Mouse (Mus musculus) gastrocnemius, postnatal 25 days (tissue): ENCODE measurements around the gene Exoc2. TPM values are rescaled to one million over a fixed set of nuclear protein-coding genes. Genes with fewer than 3 reads are reported as not detected.
A peak's percentile ranks its signal among the peaks of the same experiment; 100 is the strongest.

Experiments
- DNase-seq: peaks from one replicate; pipeline ENCODE4 v3.0.0; 2022
- total RNA-seq, 2 experiments: library from RNA; stranded (reverse); gene quantifications; 1 replicate in 1 of 2; 2 replicates in 1 of 2; pipeline ENCODE4 v1.2.3; 2021

Gene Exoc2
- total RNA-seq, 2 experiments from 2014 or later, result 11.7 to 12.2 TPM

- DNase-seq, result no peak
Measured at GRCm38 (mm10) chr13:30819891-30820290, 154.0 kb downstream of the Exoc2 start.

DNA sequence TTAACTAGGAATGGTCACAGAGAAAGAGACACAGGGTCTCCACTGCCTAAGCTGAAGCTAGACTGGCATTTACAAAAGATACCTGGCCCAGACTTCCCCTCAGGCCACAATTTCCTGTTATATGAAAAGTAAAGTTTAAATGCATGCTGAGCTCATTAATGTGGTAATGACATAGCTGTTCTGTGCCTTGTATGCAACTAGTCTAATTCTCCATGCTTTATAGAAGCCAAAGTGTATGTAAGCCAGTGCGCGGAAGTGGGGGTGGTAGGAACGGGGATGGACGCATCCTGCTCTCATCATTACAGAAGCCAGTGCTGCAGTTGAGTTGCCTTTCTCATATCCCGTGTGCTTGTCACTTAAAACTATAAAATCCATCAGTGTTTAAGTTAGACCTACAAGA is 156.5 kb downstream of the Exoc2 start:
- no peak for DNase-seq

DNA sequence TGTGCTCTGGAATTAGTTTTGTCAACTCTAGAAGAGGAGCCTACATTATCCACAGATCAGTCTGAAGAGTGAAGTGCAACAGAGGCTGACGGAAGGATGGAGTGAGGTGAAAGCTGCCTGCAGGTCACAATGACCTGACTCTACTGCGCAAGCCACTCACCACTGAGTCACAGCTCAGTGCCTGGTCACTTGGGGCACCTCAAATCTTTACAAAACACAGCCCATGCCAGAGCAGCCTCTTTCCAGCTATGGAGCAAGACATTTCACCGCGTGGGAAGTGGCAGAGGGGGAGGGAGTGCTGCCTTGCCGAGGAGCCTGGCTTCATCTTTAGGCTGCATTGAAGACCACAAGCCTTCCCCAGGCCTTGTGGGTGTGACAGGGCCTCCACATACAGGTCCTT is 159.6 kb downstream of the Exoc2 start:
- no peak for DNase-seq

- no peak for DNase-seq
Measured at GRCm38 (mm10) chr13:30813464-30813863, 160.4 kb downstream of the Exoc2 start.

DNA sequence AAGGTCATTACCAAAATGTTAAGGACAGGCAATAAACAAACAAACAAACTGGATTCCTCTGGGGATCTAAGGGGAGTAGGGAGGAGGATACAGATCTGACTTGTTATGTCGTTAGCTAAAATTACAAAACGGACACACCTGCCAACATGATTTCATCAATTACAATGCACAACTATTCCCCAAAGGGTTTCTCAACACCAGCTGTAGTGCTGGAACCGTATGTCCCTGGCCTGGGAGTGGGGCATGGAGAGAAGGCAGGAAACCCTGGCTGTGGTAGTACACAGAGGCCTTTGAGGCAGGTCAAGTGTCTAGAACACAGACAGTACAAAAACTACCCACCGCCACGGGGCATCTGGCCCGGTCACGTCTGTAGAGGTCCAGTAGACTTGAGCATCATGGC is 164.7 kb downstream of the Exoc2 start:
- peak; percentile 63 for DNase-seq

- DNase-seq, result no peak
Measured at GRCm38 (mm10) chr13:30802336-30802955, 171.4 kb downstream of the Exoc2 start.

DNA sequence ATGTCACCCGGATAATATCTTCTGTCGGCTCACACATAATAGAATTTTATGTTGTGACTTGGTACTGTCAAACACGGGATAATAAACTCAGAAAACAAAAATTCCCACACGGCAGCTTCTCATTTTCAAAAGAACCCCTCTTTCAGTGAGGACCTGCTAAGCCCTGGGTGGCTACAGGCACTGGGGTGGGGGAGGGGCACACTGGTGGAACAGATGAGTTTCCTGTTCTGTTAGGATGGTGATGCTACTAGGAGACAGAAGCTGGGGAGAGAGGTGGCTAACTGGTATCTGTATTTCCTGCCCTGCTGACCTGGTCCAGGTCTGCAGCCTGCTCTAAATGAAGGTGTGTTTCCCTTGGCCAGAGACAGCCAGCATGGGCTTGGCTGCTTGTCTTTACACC is 172.0 kb downstream of the Exoc2 start:
- DNase-seq, result no peak

- no peak for DNase-seq
Measured at GRCm38 (mm10) chr13:30795960-30796359, 177.9 kb downstream of the Exoc2 start.

DNA sequence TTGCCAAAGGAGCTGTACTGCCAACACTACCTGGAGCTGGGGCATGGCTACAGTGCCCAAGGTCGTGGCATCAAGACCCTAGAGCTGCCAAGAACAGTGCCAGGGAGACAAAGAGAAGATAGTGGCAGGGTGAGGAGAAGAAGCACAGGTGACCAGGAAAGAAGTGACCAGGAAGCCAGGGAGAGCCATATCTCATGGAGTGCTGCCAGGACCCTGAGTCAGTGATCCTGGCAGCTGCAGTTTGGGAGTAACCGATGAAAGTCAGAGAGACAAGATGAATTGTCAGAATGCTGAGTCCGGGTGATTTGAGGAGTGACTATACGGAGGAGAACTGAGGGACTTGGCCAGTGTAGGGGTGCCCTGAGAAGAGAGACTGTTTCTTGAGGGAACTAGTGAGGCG is 180.3 kb downstream of the Exoc2 start:
- no peak for DNase-seq

- no peak for DNase-seq
Measured at GRCm38 (mm10) chr13:30793196-30793595, 180.7 kb downstream of the Exoc2 start.

GRCm38 (mm10) chr13:30792741-30793140 is 181.2 kb downstream of the Exoc2 start:
- no peak for DNase-seq

DNA sequence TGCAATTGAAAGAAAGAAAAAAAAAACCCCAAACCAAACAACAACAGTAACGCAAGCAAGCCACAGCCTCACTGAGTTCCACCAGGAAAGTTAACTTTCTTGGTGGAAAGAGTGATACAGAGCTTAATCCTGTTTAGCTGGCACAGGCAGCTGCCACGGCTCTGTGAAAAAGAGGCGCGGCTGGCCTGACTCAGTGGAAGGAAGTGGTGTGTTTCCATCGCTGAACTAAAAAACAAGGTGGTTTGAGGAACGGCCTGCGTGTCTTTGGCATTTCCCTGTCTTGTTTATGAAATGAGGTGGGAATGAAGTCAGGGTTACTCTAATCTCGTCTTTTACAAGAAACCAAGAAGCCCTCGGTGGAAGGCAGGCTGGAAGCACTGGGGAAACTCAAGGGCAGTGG is 181.6 kb downstream of the Exoc2 start:
- DNase-seq, result no peak

GRCm38 (mm10) chr13:30790016-30790415 is 183.9 kb downstream of the Exoc2 start:
- DNase-seq, result no peak

GRCm38 (mm10) chr13:30788421-30788820 is 185.5 kb downstream of the Exoc2 start:
- no peak for DNase-seq

GRCm38 (mm10) chr13:30787960-30788359 is 185.9 kb downstream of the Exoc2 start:
- DNase-seq, result no peak

DNA sequence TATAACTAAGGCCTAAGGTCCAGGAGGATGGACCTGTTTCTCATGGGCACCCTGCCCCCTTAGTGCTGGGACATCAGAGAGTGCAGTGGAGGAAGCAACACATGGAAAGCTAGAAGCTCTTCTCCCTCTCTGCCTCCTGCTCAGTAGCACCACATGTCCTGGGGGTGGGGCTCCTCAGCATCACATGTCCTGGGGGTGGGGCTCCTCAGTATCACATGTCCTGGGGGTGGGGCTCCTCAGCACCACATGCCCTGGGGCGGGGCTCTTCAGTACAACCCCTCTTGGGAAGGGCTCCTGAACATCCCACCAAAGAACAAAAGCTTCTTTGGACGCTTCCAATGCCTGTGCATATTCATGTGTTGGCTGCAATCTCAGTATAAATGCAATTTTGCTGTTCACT is 186.3 kb downstream of the Exoc2 start:
- no peak for DNase-seq

GRCm38 (mm10) chr13:30787036-30787320 is 186.9 kb downstream of the Exoc2 start:
- DNase-seq, result no peak

GRCm38 (mm10) chr13:30786235-30787035 is 187.5 kb downstream of the Exoc2 start:
- no peak for DNase-seq

- peak; percentile 50 for DNase-seq
Measured at GRCm38 (mm10) chr13:30785423-30786040, 188.4 kb downstream of the Exoc2 start.

DNA sequence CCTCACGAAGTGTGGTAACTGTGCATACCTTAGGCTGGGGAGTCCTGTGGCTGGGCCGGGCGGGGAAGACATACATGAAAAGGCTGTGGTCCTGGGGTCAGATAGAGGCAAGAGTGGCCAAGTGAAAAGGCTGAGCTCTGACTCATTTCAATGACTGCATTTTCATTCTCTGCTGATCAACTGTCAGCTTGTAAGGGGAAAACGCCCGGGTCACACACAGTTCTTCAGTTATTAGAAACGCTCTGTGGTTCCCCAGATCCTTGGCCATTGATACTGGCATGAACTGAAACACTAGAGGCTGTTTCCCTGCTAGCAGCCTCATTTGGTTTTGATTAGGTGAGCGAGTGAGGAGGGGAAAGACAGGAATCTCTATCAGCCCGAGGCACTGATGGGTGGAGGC is 191.5 kb downstream of the Exoc2 start:
- DNase-seq, result peak; percentile 33

GRCm38 (mm10) chr13:30781905-30782304 is 192.0 kb downstream of the Exoc2 start:
- DNase-seq, result no peak

GRCm38 (mm10) chr13:30777678-30778179 is 196.2 kb downstream of the Exoc2 start:
- DNase-seq, result no peak

- DNase-seq, result no peak
Measured at GRCm38 (mm10) chr13:30776021-30776420, 197.9 kb downstream of the Exoc2 start.
